Mouse (Mus musculus): ENCODE measurements around the gene Ttc7b.

GRCm38 (mm10) chr12:100393109-100393508 lies 127.5 kb downstream of the Ttc7b start:
- TF ChIP-seq CTCF (IDR thresholded peaks at IDR 0.05; ENCODE audit: extremely low read depth, insufficient read depth, insufficient read length, insufficient replicate concordance): no peak
- TF ChIP-seq POLR2A (IDR thresholded peaks at IDR 0.05; ENCODE audit: low read depth, low read length): no peak

Measured in spleen, adult 2 months (tissue).